Mouse (Mus musculus) layer of hippocampus, adult 18-20 months (tissue): ENCODE measurements around the gene Phxr2. TPM values are rescaled to one million over a fixed set of nuclear protein-coding genes. Genes with fewer than 3 reads are reported as not detected.
"Not testable (repeated sequence)": the region's sequence is repeated elsewhere in the genome, so short reads cannot be mapped to it uniquely, and the experiment has no call there.

Experiments used
- DNase-seq, 2 experiments: peaks; one replicate each; pipeline ENCODE4 v3.0.0; 2022; ENCODE audit warnings: low spot score in 2 of 2
- long read RNA-seq: library from polyadenylated mRNA; stranded (forward); transcript quantifications from one replicate; pipeline ENCODE4 v2.0.0, GENCODE M21; 2021
- total RNA-seq, 2 experiments: library from RNA; stranded (reverse); gene quantifications; 2 replicates each; pipeline ENCODE4 v1.2.3; 2021

The Phxr2 gene
- not detected for total RNA-seq
- long read RNA-seq, result 0 reads

GRCm38 (mm10) chr10:99126225-99126624, at the start of gene Phxr2:
Phxr2 (minus strand) TSS chr10:99126325.
- no peak for DNase-seq

GRCm38 (mm10) chr10:99172906-99173507, 46.9 kb upstream of the Phxr2 start:
- DNase-seq, result no peak

- DNase-seq, result peak in 1 of 2 experiments; percentile 45
Observed at GRCm38 (mm10) chr10:99171961-99172497, 45.9 kb upstream of the Phxr2 start.

- peak in 1 of 2 experiments; percentile 66 for DNase-seq
Observed at GRCm38 (mm10) chr10:99169765-99170129, 43.6 kb upstream of the Phxr2 start.

- DNase-seq, result no peak
Observed at GRCm38 (mm10) chr10:99168840-99169764, 43.0 kb upstream of the Phxr2 start.

- DNase-seq, result no peak
Observed at GRCm38 (mm10) chr10:99168404-99168803, 42.3 kb upstream of the Phxr2 start.

GRCm38 (mm10) chr10:99166392-99166791, 40.3 kb upstream of the Phxr2 start:
- DNase-seq, result peak; percentile 41 to 73

GRCm38 (mm10) chr10:99165751-99166282, 39.7 kb upstream of the Phxr2 start:
- no peak for DNase-seq

- DNase-seq, result peak in 1 of 2 experiments; percentile 47
Observed at GRCm38 (mm10) chr10:99164871-99165477, 38.8 kb upstream of the Phxr2 start.

GRCm38 (mm10) chr10:99163002-99163401, 36.9 kb upstream of the Phxr2 start:
- DNase-seq, result no peak

GRCm38 (mm10) chr10:99161987-99162582, 36.0 kb upstream of the Phxr2 start:
- DNase-seq, result peak in 1 of 2 experiments; percentile 51

GRCm38 (mm10) chr10:99157697-99158096, 31.6 kb upstream of the Phxr2 start:
- DNase-seq, result not testable (repeated sequence)

- no peak for DNase-seq
Observed at GRCm38 (mm10) chr10:99156808-99157207, 30.7 kb upstream of the Phxr2 start.

- no peak for DNase-seq
Observed at GRCm38 (mm10) chr10:99154635-99155034, 28.5 kb upstream of the Phxr2 start.

GRCm38 (mm10) chr10:99152063-99152462, 25.9 kb upstream of the Phxr2 start:
- no peak for DNase-seq

- no peak for DNase-seq
Observed at GRCm38 (mm10) chr10:99151580-99151979, 25.5 kb upstream of the Phxr2 start.

- no peak for DNase-seq
Observed at GRCm38 (mm10) chr10:99150016-99150415, 23.9 kb upstream of the Phxr2 start.

GRCm38 (mm10) chr10:99146596-99146995, 20.5 kb upstream of the Phxr2 start:
- DNase-seq, result no peak

- no peak for DNase-seq
Observed at GRCm38 (mm10) chr10:99145611-99146010, 19.5 kb upstream of the Phxr2 start.

- no peak for DNase-seq
Observed at GRCm38 (mm10) chr10:99136337-99136736, 10.2 kb upstream of the Phxr2 start.

GRCm38 (mm10) chr10:99133321-99133875, 7.3 kb upstream of the Phxr2 start:
- no peak for DNase-seq
